Mouse (Mus musculus): ENCODE measurements at regions not wholly inside any gene's neighbourhood (a gene's known extent, or its start where the extent isn't known, plus 50 kb on each side); places are given as distances from the start of the nearest gene placed in this dataset.

DNA sequence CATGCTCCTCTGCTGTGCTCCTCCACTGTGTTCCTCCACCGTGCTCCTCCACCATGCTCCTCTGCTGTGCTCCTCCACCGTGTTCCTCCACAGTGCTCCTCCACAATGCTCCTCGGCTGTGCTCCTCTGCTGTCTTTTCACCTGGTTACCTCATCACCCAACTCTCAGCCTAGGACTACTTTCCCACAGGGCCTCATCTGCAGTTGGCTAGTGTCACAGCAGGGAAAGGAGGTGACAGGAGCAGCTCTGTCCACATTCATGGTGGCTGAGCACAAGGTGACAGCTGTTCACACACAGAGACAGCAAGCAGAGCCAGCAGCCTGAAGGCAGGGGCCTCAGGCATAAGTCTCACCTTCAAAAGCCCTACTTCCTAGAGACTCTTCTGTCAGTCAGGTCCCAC is 59.3 kb upstream of the Neurl1b start:
- Histone ChIP-seq H3K4me1 (ENCODE audit: control insufficient read depth, insufficient read depth, low read length) (peaks cover 6% of the 10 kb centered on the region; the same call in 1 of the 2 replicates), H3K27ac (ENCODE audit: insufficient read depth, low read depth, low read length) (no peak overlapping the region), H3K4me3 (ENCODE audit: insufficient read depth, low read depth, low read length) (no peak overlapping the region)
- TF ChIP-seq POLR2A (IDR thresholded peaks at IDR 0.05; ENCODE audit: insufficient read depth, low read depth, low read length): no peak
- TF ChIP-seq CTCF (IDR thresholded peaks at IDR 0.05; ENCODE audit: insufficient read depth, low read depth, low read length): no peak
- WGBS: 90% methylated on average over 3 of the region's 3 CpGs

DNA sequence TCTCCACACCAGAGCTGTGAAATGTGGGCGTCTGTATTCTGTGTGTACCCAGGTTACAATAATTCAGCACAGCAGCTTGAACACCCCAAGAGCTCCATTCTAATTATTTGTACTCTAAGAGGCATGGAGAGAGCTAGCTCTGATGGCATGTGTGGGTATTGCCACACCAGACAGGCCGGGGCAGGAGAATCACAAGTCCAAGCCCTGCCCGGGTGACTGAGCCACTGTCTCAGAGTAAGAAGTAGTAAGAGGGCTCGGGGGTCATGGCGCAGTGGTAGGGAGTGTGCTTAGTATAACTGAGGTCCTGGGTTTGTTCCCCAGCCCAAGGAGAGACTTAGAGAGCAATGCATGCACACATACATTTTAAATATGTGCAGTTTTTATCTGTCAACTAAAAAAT is 57.7 kb upstream of the Neurl1b start:
- Histone ChIP-seq H3K27ac (ENCODE audit: insufficient read depth, low read depth, low read length) (no peak overlapping the region), H3K4me1 (ENCODE audit: control insufficient read depth, insufficient read depth, low read length) (peaks cover 12% of the 10 kb centered on the region), H3K4me3 (ENCODE audit: insufficient read depth, low read depth, low read length) (no peak overlapping the region)
- 82% methylated on average over 5 of the region's 5 CpGs for WGBS
- TF ChIP-seq POLR2A (IDR thresholded peaks at IDR 0.05; ENCODE audit: insufficient read depth, low read depth, low read length): no peak
- no peak for TF ChIP-seq CTCF (IDR thresholded peaks at IDR 0.05; ENCODE audit: insufficient read depth, low read depth, low read length)

- H3K4me3 ChIP-seq (ENCODE audit: insufficient read depth, low read depth, low read length): no peak overlapping the region
- no peak overlapping the region for H3K27ac ChIP-seq (ENCODE audit: insufficient read depth, low read depth, low read length)
- WGBS: 38% methylated on average over 4 of the region's 4 CpGs
- peaks cover 17% of the 10 kb centered on the region for H3K4me1 ChIP-seq (ENCODE audit: control insufficient read depth, insufficient read depth, low read length)
- TF ChIP-seq POLR2A (IDR thresholded peaks at IDR 0.05; ENCODE audit: insufficient read depth, low read depth, low read length) (no peak), CTCF (IDR thresholded peaks at IDR 0.05; ENCODE audit: insufficient read depth, low read depth, low read length) (no peak)
Observed at GRCm38 (mm10) chr17:26357784-26358183, 56.8 kb upstream of the Neurl1b start.

DNA sequence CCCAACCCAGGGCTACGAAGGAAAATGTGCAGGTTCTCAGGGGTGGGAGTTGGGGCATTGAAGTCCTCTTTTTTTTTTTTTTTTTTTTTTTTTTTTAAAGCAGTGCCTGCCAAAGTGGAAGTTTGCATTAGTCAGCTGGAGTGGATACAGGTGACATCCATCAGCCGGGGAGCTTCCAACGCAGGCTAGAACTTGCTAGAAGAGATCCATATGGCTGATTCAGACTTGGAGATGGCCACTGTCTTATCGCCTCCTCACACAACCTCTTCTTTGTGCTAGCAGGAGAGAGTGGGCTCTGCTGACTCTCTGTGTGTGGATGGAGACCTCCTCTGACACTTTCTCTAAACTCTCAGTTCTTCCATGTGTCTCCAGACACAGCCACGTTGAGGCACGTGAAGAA is 53.9 kb upstream of the Neurl1b start:
- WGBS: 75% methylated on average over 6 of the region's 6 CpGs
- TF ChIP-seq POLR2A (IDR thresholded peaks at IDR 0.05; ENCODE audit: insufficient read depth, low read depth, low read length): no peak
- no peak for TF ChIP-seq CTCF (IDR thresholded peaks at IDR 0.05; ENCODE audit: insufficient read depth, low read depth, low read length)
- Histone ChIP-seq H3K4me1 (ENCODE audit: control insufficient read depth, insufficient read depth, low read length) (peaks cover 35% of the 10 kb centered on the region), H3K4me3 (ENCODE audit: insufficient read depth, low read depth, low read length) (no peak overlapping the region), H3K27ac (ENCODE audit: insufficient read depth, low read depth, low read length) (no peak overlapping the region)

DNA sequence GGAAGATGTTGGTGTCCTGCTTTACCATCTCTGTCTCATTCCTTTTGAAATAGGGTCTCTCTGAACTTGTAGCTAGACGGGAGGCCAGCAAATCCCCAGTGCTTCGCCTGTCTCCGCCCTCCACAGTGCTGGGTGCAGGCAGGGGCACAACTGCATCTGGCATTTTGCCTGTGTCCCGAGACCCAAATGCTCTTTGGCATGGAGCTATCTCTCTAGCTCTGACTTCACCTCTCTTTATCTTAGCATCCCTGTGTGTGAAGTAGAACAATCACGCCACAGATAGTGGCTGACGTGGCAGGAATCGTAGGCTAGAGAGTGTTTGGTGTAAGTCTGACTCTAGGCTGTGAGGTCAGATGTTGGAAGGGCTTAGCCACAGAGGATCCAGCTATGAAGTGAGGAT is 53.2 kb upstream of the Neurl1b start:
- WGBS: 79% methylated on average over 7 of the region's 7 CpGs
- Histone ChIP-seq H3K4me3 (ENCODE audit: insufficient read depth, low read depth, low read length) (no peak overlapping the region), H3K4me1 (ENCODE audit: control insufficient read depth, insufficient read depth, low read length) (peaks cover 41% of the 10 kb centered on the region), H3K27ac (ENCODE audit: insufficient read depth, low read depth, low read length) (no peak overlapping the region)
- no peak for TF ChIP-seq POLR2A (IDR thresholded peaks at IDR 0.05; ENCODE audit: insufficient read depth, low read depth, low read length)
- TF ChIP-seq CTCF (IDR thresholded peaks at IDR 0.05; ENCODE audit: insufficient read depth, low read depth, low read length): no peak

DNA sequence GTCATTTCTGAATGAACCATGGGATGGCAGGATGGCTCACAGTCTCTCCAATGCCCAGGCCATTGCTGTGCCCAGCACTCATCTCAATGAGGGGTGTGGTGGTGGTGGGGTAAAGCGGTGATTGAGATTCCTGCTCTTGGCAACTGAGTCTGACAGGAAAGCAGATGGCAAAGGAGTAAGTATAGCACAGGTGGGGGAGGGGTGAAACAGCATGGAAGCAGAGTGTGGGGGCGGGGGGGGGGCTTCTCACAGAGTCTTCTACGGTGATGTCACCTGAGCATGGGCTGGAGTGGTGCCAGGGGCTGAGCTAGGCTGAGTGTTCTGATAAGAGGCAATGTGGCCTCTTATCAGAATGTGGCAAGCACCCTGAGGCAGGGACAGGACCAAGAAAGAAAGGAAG is 52.6 kb upstream of the Neurl1b start:
- Histone ChIP-seq H3K27ac (ENCODE audit: insufficient read depth, low read depth, low read length) (no peak overlapping the region), H3K4me3 (ENCODE audit: insufficient read depth, low read depth, low read length) (no peak overlapping the region), H3K4me1 (ENCODE audit: control insufficient read depth, insufficient read depth, low read length) (peaks cover 47% of the 10 kb centered on the region)
- TF ChIP-seq CTCF (IDR thresholded peaks at IDR 0.05; ENCODE audit: insufficient read depth, low read depth, low read length) (no peak), POLR2A (IDR thresholded peaks at IDR 0.05; ENCODE audit: insufficient read depth, low read depth, low read length) (no peak)
- 46% methylated on average over 3 of the region's 3 CpGs for WGBS

DNA sequence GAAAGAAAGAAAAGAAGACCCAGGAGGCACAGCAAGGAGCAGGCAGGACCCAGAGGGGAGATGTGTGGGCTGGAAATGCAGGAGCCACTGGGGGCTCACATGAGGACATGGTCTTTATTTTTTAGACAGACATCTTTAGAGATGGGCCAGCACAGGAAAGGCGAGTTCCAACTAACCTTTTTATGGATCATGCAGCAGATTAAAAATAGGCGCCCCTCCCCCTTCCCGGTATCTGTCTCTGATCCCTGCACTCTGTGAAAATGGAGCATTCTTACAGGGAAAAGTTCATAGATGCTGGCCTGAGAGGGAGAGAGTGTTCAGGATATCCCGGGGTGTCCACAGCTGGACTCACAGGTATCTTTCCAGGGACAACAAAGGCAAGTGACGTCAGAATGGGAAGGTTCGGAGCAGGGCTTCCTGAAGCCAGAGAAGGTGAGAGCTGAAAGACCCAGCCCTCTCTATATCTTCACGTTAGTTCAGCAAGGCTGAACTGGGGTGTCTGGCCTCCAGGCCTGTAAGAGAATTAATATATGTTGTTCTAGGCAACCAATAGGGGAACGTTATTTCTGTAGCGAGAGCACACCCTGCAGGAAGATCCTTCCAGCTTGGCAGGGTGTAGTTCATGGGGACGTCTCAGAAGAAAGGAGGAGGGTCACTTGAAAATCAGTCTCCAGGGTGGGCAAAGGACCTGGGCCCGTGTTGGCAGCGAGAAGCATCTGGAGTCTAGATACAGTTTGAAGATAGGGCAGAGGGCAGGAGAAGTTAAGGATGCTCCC is 51.9 kb upstream of the Neurl1b start:
- Histone ChIP-seq H3K4me1 (ENCODE audit: control insufficient read depth, insufficient read depth, low read length) (peaks cover 54% of the 10 kb centered on the region), H3K4me3 (ENCODE audit: insufficient read depth, low read depth, low read length) (no peak overlapping the region), H3K27ac (ENCODE audit: insufficient read depth, low read depth, low read length) (no peak overlapping the region)
- WGBS: 54% methylated on average over 12 of the region's 12 CpGs
- TF ChIP-seq POLR2A (IDR thresholded peaks at IDR 0.05; ENCODE audit: insufficient read depth, low read depth, low read length) (no peak), CTCF (IDR thresholded peaks at IDR 0.05; ENCODE audit: insufficient read depth, low read depth, low read length) (no peak)

GRCm38 (mm10) chr17:26363853-26364532 is 50.6 kb upstream of the Neurl1b start:
- no peak for TF ChIP-seq POLR2A (IDR thresholded peaks at IDR 0.05; ENCODE audit: insufficient read depth, low read depth, low read length)
- no peak for TF ChIP-seq CTCF (IDR thresholded peaks at IDR 0.05; ENCODE audit: insufficient read depth, low read depth, low read length)
- 70% methylated on average over 5 of the region's 5 CpGs for WGBS
- no peak overlapping the region for H3K27ac ChIP-seq (ENCODE audit: insufficient read depth, low read depth, low read length)
- H3K4me1 ChIP-seq (ENCODE audit: control insufficient read depth, insufficient read depth, low read length): peaks cover 58% of the 10 kb centered on the region
- no peak overlapping the region for H3K4me3 ChIP-seq (ENCODE audit: insufficient read depth, low read depth, low read length)
